Comparison of ENCODE assay signal across 8 mouse cellular contexts in the genomic region with DNA sequence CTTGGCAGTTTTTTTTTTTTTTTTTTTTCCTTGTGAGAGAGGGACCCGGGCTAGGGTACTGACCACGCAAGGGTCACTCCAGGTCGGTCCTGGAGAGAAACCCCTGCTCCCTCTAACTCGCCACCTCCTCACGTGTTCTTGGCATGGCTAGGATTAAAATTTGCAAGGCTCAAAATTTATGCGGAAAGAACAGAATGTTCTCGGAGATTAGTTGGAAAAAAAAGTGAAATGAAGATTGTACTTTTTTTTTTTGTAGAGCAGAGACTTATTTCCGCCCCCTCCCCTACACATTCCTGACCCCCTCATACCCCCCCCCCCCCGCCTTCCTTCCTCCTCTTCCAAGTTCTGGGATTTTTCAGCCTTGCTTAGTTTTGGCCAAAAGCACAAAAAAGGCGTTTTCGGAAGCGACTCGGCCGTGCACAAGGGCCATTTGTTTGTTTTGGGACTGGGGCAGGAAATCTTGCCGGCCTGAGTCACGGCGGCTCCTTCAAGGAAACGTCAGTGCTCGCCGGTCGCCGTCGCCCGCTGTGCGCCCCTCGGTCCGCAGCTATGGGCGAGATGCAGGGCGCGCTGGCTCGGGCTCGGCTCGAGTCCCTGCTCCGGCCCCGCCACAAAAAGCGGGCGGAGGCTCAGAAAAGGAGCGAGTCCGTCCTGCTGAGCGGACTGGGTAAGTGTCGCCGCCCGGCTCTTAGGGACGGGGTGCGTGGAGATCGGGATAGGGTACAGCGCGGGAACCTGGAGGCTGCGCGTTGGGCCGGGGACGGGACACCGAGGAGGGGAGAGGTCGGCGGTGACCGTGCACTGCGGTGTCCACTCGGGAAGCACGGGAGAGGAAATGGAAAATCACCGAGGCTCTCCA.
DNase-seq lines count a peak whose midpoint lies in the region; ATAC-seq and TF ChIP-seq lines count a peak whose summit lies in the region.

No protein-coding gene starts in this region.

- POLR2A ChIA-PET in Patski (lab: Charles Lee) = interaction anchor here (0.7 to 1.5 kb wide), 2 partner anchors 419 to 647 kb away, joined by 3 to 4 read pairs; no protein-coding TSS in a partner anchor

- H3K9ac ChIP-seq in intestine, postnatal 0 days (ENCODE audit: low read depth, low read length) = peak overlapping the region; percentile 80
- H3K9ac ChIP-seq in liver, embryonic 15.5 days = peak overlapping the region; percentile 64

- peak; percentile 36 for ATAC-seq in Patski
- peak; percentile 64 for ATAC-seq in intestine, postnatal 0 days
- peak; percentile 61 for ATAC-seq in liver, embryonic 15.5 days (ENCODE audit: insufficient read depth)

- in situ Hi-C loops in Patski (cut with MboI; ENCODE audit: low pct_unique_long_range_greater_than_20kb) = no loop called here

- no peak for TF ChIP-seq CTCF in Patski (IDR thresholded peaks at IDR 0.05)
- TF ChIP-seq CTCF in intestine, postnatal 0 days (IDR thresholded peaks at IDR 0.05; ENCODE audit: low read depth) = no peak

- no peaks in the 10 kb centered on the region for H3K9me3 ChIP-seq in intestine, postnatal 0 days (ENCODE audit: control insufficient read depth)
- H3K9me3 ChIP-seq in liver, embryonic 15.5 days (replicated peaks) = no peaks in the 10 kb centered on the region

- 0 out of 2 replicates have a peak, but pooled peaks cover under 1% of the 10 kb centered on the region for H3K4me1 ChIP-seq in intestine, postnatal 0 days (replicated peaks; ENCODE audit: control insufficient read depth, insufficient read depth, low read length)
- H3K4me1 ChIP-seq in liver, embryonic 15.5 days (replicated peaks) = peaks cover 31% of the 10 kb centered on the region

- peaks cover 16% of the 10 kb centered on the region for H3K79me2 ChIP-seq in myocyte (ENCODE audit: control insufficient read depth, insufficient read depth)

- H3K27ac ChIP-seq in intestine, postnatal 0 days (ENCODE audit: low read depth, low read length) = peak overlapping the region; percentile 93
- H3K27ac ChIP-seq in liver, embryonic 15.5 days (replicated peaks) = peak overlapping the region; percentile 82

- H3K27me3 ChIP-seq in Patski (no peaks in the 10 kb centered on the region), myocyte (ENCODE audit: control insufficient read depth, insufficient read depth, insufficient read length) (no peaks in the 10 kb centered on the region)
- H3K27me3 ChIP-seq in intestine, postnatal 0 days (replicated peaks; ENCODE audit: control insufficient read depth, insufficient read depth, low read length) = no peaks in the 10 kb centered on the region
- peaks cover 47% of the 10 kb centered on the region for H3K27me3 ChIP-seq in liver, embryonic 15.5 days

- no peak for TF ChIP-seq POLR2A in myocyte (IDR thresholded peaks at IDR 0.05; ENCODE audit: insufficient read length, low read depth)

- peak overlapping the region; percentile 66 for H3ac ChIP-seq in myocyte (ENCODE audit: control insufficient read depth, insufficient read length)

- H3K36me3 ChIP-seq in intestine, postnatal 0 days (ENCODE audit: control insufficient read depth, insufficient read depth) = peaks cover 30% of the 10 kb centered on the region
- peaks cover 18% of the 10 kb centered on the region for H3K36me3 ChIP-seq in liver, embryonic 15.5 days (replicated peaks)
- peaks cover 23% of the 10 kb centered on the region for H3K36me3 ChIP-seq in myocyte (ENCODE audit: control insufficient read depth, insufficient read depth)

- peak overlapping the region; percentile 61 for H3K4me3 ChIP-seq in intestine, postnatal 0 days (ENCODE audit: low read depth, low read length)
- H3K4me3 ChIP-seq in liver, embryonic 15.5 days (replicated peaks) = peak overlapping the region; percentile 66
- H3K4me3 ChIP-seq in myocyte = peak overlapping the region; percentile 68

- DNase-seq in B cell, adult 2 months = peak; percentile 56 to 66
- no peak for DNase-seq in Patski (ENCODE audit: low read depth, low spot score)
- DNase-seq in embryo, embryonic 11 days = peak; percentile 79
- DNase-seq in heart, adult 18-20 months = peak; percentile 84 to 92
- DNase-seq in retina, embryonic 14.5 days (ENCODE audit: low spot score) = no peak

- under 1% methylated on average over 59 of the region's 60 CpGs for whole genome bisulfite sequencing in intestine, postnatal 0 days
- under 1% methylated on average over 60 of the region's 60 CpGs for WGBS in liver, embryonic 15.5 days (ENCODE audit: insufficient replicate concordance)

- H3K4me2 ChIP-seq in intestine, postnatal 0 days (replicated peaks; ENCODE audit: low read depth) = peak overlapping the region; percentile 70
- peak overlapping the region; percentile 92 for H3K4me2 ChIP-seq in liver, embryonic 15.5 days
- H3K4me2 ChIP-seq in myocyte (ENCODE audit: low read depth) = peak overlapping the region; percentile 100

- CTCF ChIA-PET in Patski (lab: Charles Lee) = interaction anchor here (2.1 kb wide), 1 partner anchor 12 kb away, joined by 4 read pairs; no protein-coding TSS in a partner anchor

TF ChIP-seq in myocyte, 11 proteins besides CTCF, POLR2A, EP300 and RAD21:
- TF ChIP-seq USF1 (IDR thresholded peaks at IDR 0.05; ENCODE audit: low read depth) (peak; percentile 21), MYOD1 (IDR thresholded peaks at IDR 0.05; ENCODE audit: control insufficient read depth in 1 of 3, insufficient read length in 2 of 3, low read depth in 2 of 3) (no peak), MYOG (IDR thresholded peaks at IDR 0.05; ENCODE audit: control insufficient read depth in 1 of 3, insufficient read depth in 1 of 3, insufficient read length in 2 of 3, low read depth in 2 of 3) (no peak), TCF12 (IDR thresholded peaks at IDR 0.05; ENCODE audit: insufficient read depth, poor library complexity, severe bottlenecking) (no peak), MAX (IDR thresholded peaks at IDR 0.05; ENCODE audit: low read depth) (no peak), TCF3 (IDR thresholded peaks at IDR 0.05; ENCODE audit: insufficient read length, low read depth) (no peak)

Comparison
In these comparisons a context has a peak if more than half of its experiments do, and no peak if none do; other contexts are left out.
1. DNase-seq: peak in B cell, adult 2 months (2 of 2), embryo, embryonic 11 days (single experiment) and heart, adult 18-20 months (2 of 2); none in Patski (single experiment) and retina, embryonic 14.5 days (single experiment).
2. Peak in every context shown above with its lines, with median percentiles within 50 percentile points of each other: ATAC-seq, H3K4me2 ChIP-seq and H3K4me3 ChIP-seq.